Mouse (Mus musculus) MEL (cell line): ENCODE measurements around the gene Klk6.

Experiments used
- BHLHE40 ChIP-seq: IDR thresholded peaks from 2 replicates; pipeline ENCODE4 v1.6.1; 2012; ENCODE audit warnings: low read depth, mild to moderate bottlenecking, inconsistent platforms, low read length, improper control_type of control experiment, borderline replicate concordance
- CTCF ChIP-seq, 3 experiments: IDR thresholded peaks in 2 of 3; conservative IDR thresholded peaks in 1 of 3; 2 replicates each; pipeline ENCODE4 v1.5.1; 2011 to 2012; ENCODE audit warnings: low read length in 3 of 3, low read depth in 2 of 3, mild to moderate bottlenecking in 2 of 3, improper control_type of control experiment in 1 of 3, inconsistent platforms in 1 of 3, mixed read lengths in 1 of 3, moderate library complexity in 1 of 3; ENCODE audit not compliant: control insufficient read depth in 1 of 3, insufficient read depth in 1 of 3, poor library complexity in 1 of 3, severe bottlenecking in 1 of 3
- ETS1 ChIP-seq: IDR thresholded peaks from 2 replicates; pipeline ENCODE4 v1.6.1; 2012; ENCODE audit warnings: low read depth, mild to moderate bottlenecking, inconsistent platforms, low read length, improper control_type of control experiment, moderate library complexity
- MAX ChIP-seq: IDR thresholded peaks from 2 replicates; pipeline ENCODE4 v1.6.1; 2011; ENCODE audit warnings: low read length, improper control_type of control experiment
- MAZ ChIP-seq: IDR thresholded peaks from 2 replicates; pipeline ENCODE4 v1.6.1; 2012; ENCODE audit warnings: low read depth, mild to moderate bottlenecking, inconsistent platforms, low read length, improper control_type of control experiment
- MYC ChIP-seq: IDR thresholded peaks from 2 replicates; pipeline ENCODE4 v1.6.1; 2011; ENCODE audit warnings: low read depth, mild to moderate bottlenecking, low read length, improper control_type of control experiment, moderate library complexity
- NRF1 ChIP-seq: IDR thresholded peaks from 2 replicates; pipeline ENCODE4 v1.6.1; 2014; ENCODE audit warnings: low read depth, mild to moderate bottlenecking, inconsistent platforms, low read length, improper control_type of control experiment, moderate library complexity; ENCODE audit not compliant: poor library complexity, insufficient read depth, severe bottlenecking
- POLR2A ChIP-seq, 2 experiments: IDR thresholded peaks; 2 replicates each; pipeline ENCODE4 v1.6.1; 2011 to 2012; ENCODE audit warnings: low read length in 2 of 2, mild to moderate bottlenecking in 2 of 2, control low read depth in 1 of 2, improper control_type of control experiment in 1 of 2, low read depth in 1 of 2, moderate library complexity in 1 of 2; ENCODE audit not compliant: control insufficient read depth in 1 of 2, insufficient read depth in 1 of 2, poor library complexity in 1 of 2
- RCOR1 ChIP-seq: IDR thresholded peaks from 2 replicates; pipeline ENCODE4 v1.6.1; 2012; ENCODE audit warnings: low read depth, mild to moderate bottlenecking, inconsistent platforms, low read length, improper control_type of control experiment
- SMC3 ChIP-seq: IDR thresholded peaks from 2 replicates; pipeline ENCODE4 v1.6.1; 2011; ENCODE audit warnings: low read depth, low read length, improper control_type of control experiment
- ZMIZ1 ChIP-seq: IDR thresholded peaks from 2 replicates; pipeline ENCODE4 v1.6.1; 2012; ENCODE audit warnings: low read depth, mild to moderate bottlenecking, inconsistent platforms, low read length, improper control_type of control experiment, moderate library complexity

DNA sequence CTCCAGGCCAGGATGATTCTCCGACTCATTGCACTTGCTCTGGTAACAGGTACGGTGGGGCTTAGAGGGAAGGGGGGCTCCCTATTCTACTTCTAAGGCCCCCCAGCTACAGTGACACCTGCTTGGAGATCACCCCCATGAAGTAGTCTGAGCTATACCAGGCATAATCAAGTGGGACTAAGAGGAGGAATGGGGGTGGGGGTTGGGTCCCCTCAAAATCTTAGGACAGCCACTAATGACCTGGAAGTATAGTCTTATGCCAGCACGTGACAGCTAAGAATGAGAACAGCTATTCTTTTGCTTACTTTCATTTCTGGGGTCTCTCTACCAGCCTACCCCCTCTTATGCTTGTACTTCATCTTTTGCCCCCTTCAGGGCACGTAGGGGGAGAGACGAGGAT is 47.8 kb upstream of the Klk6 start:
- TF ChIP-seq ETS1 = no peak
- TF ChIP-seq POLR2A (IDR thresholded peaks at IDR 0.05; ENCODE audit: control insufficient read depth in 1 of 2, insufficient read depth in 1 of 2, low read depth in 1 of 2, low read length in 2 of 2, poor library complexity in 1 of 2) = no peak
- TF ChIP-seq CTCF (IDR thresholded peaks at IDR 0.05 in 2 of 3, conservative IDR thresholded peaks at IDR 0.05 in 1 of 3; ENCODE audit: control insufficient read depth in 1 of 3, insufficient read depth in 1 of 3, low read depth in 2 of 3, low read length in 3 of 3, poor library complexity in 1 of 3, severe bottlenecking in 1 of 3) = no peak
- no peak for TF ChIP-seq MAZ
- no peak for TF ChIP-seq MAX
- no peak for TF ChIP-seq SMC3
- no peak for TF ChIP-seq NRF1
- no peak for TF ChIP-seq RCOR1
- TF ChIP-seq MYC = no peak
- no peak for TF ChIP-seq BHLHE40
- TF ChIP-seq ZMIZ1 = no peak
